38 mouse cellular contexts compared by ENCODE assay signal in genomic region chr7:46911250-46911649, GRCm38 (mm10). TPM values are rescaled to one million over a fixed set of nuclear protein-coding genes. Genes with fewer than 3 reads are reported as not detected.
"Had no signal": no experiment of that assay in that cellular context is flagged by ENCODE, and none has a peak within 500 bp of the region (broad histone marks: within the 10 kb centered on the region; RNA-seq: fewer than 3 reads in every experiment).

No protein-coding gene starts in this region.

- H3K27me3 ChIP-seq: heart, embryonic 12.5 days; hindbrain, embryonic 12.5 days; kidney, embryonic 15.5 days; limb, embryonic 12.5 days; liver, embryonic 13.5 days had no signal

- H3K4me1 ChIP-seq: heart, embryonic 10.5 days; hindbrain, embryonic 10.5 days; kidney, embryonic 15.5 days; limb, embryonic 12.5 days had no signal

- H3K4me3 ChIP-seq: heart, embryonic 10.5 days; heart, embryonic 12.5 days; hindbrain, embryonic 10.5 days; hindbrain, embryonic 12.5 days; kidney, embryonic 15.5 days; layer of hippocampus, adult 2 months; left cerebral cortex, adult 2 months; limb, embryonic 10.5 days; limb, embryonic 12.5 days; liver, embryonic 13.5 days had no signal

- DNase-seq: gastrocnemius, postnatal 14 days; gastrocnemius, postnatal 36 days; heart, adult 18-20 months; heart, postnatal 10 days; heart, postnatal 4 days; kidney, adult 11 months; kidney, adult 2 months; kidney, adult 9 months; kidney, postnatal 25 days; kidney, postnatal 4 days; liver; liver, embryonic 13.5 days had no signal

- H3K27ac ChIP-seq: heart, embryonic 10.5 days; hindbrain, embryonic 10.5 days; hindbrain, embryonic 12.5 days; hindbrain, embryonic 14.5 days; kidney, embryonic 15.5 days; kidney, postnatal 0 days; layer of hippocampus, adult 2 months; left cerebral cortex, adult 2 months; limb, embryonic 10.5 days; limb, embryonic 12.5 days; liver, embryonic 13.5 days had no signal

- ATAC-seq: hindbrain, embryonic 16.5 days; inflammation-experienced regulatory T-cells, adult 6 months; intestine, embryonic 16.5 days had no signal

- H3K4me2 ChIP-seq: heart, embryonic 12.5 days; hindbrain, embryonic 12.5 days; hindbrain, embryonic 14.5 days; kidney, embryonic 15.5 days; limb, embryonic 12.5 days; liver, embryonic 11.5 days; liver, embryonic 13.5 days had no signal

- H3K9me3 ChIP-seq: heart, embryonic 10.5 days; heart, embryonic 12.5 days; hindbrain, embryonic 10.5 days; hindbrain, embryonic 12.5 days; kidney, embryonic 15.5 days; limb, embryonic 10.5 days; limb, embryonic 12.5 days; liver, embryonic 13.5 days had no signal

- H3K9ac ChIP-seq: heart, embryonic 12.5 days; hindbrain, embryonic 12.5 days; hindbrain, embryonic 14.5 days; kidney, embryonic 15.5 days; limb, embryonic 12.5 days; liver, embryonic 13.5 days had no signal

RNA-seq across cellular contexts. Expression of gene Ldhc, which starts 50.2 kb away (rescaled TPM):
- total RNA-seq: gastrocnemius, adult 18-20 months; gastrocnemius, adult 8-10 months; gastrocnemius, postnatal 14 days; gastrocnemius, postnatal 36 days; heart, adult 18-20 months; heart, adult 8-10 months; heart, postnatal 10 days; heart, postnatal 25 days; heart, postnatal 4 days; layer of hippocampus, adult 2 months; layer of hippocampus, postnatal 10 days; layer of hippocampus, postnatal 25 days; left cerebral cortex, adult 2 months; left cerebral cortex, postnatal 14 days; left cerebral cortex, postnatal 36 days had no signal
- polyA plus RNA-seq: heart, embryonic 12.5 days; heart, embryonic 14.5 days; heart, embryonic 16.5 days; hindbrain, embryonic 10.5 days; hindbrain, embryonic 12.5 days; inflammation-experienced regulatory T-cells, adult 6 months; intestine, embryonic 16.5 days; kidney, postnatal 0 days; limb, embryonic 12.5 days; limb, embryonic 14.5 days had no signal
